Mouse (Mus musculus) C2C12 (cell line): ENCODE measurements around the gene Slc25a13. TPM values are rescaled to one million over a fixed set of nuclear protein-coding genes. Genes with fewer than 3 reads are reported as not detected.

Experiments used
- H3K27me3 ChIP-seq: one replicate; pipeline ENCODE4 v1.6.1; 2011; ENCODE audit not compliant: control insufficient read depth, insufficient read depth, insufficient read length
- H3K36me3 ChIP-seq: one replicate; pipeline ENCODE4 v1.6.1; 2011; ENCODE audit not compliant: control insufficient read depth, insufficient read depth
- H3K4me3 ChIP-seq: one replicate; pipeline ENCODE4 v1.5.1; 2011; ENCODE audit warnings: mild to moderate bottlenecking, control low read depth; ENCODE audit not compliant: poor library complexity, insufficient read depth, severe bottlenecking
- H3K79me2 ChIP-seq: one replicate; pipeline ENCODE4 v1.6.1; 2011; ENCODE audit not compliant: control insufficient read depth, insufficient read depth
- H3K79me3 ChIP-seq: one replicate; pipeline ENCODE4 v1.6.1; 2011; ENCODE audit warnings: low read depth, control low read depth
- H3ac ChIP-seq: one replicate; pipeline ENCODE3; 2011; ENCODE audit warnings: low read depth; ENCODE audit not compliant: control insufficient read depth, insufficient read length
- CEBPB ChIP-seq: IDR thresholded peaks from one replicate; pipeline ENCODE4 v1.6.1; 2011; ENCODE audit warnings: low read depth, mild to moderate bottlenecking, control low read depth, moderate library complexity
- CTCF ChIP-seq: IDR thresholded peaks from one replicate; pipeline ENCODE4 v1.5.1; 2011; ENCODE audit not compliant: control insufficient read depth, insufficient read depth, insufficient read length
- FOSL1 ChIP-seq: IDR thresholded peaks from one replicate; pipeline ENCODE4 v1.8.0; 2011; ENCODE audit warnings: mild to moderate bottlenecking, low read length; ENCODE audit not compliant: poor library complexity, insufficient read depth, severe bottlenecking
- MAX ChIP-seq: IDR thresholded peaks from one replicate; pipeline ENCODE4 v1.6.1; 2011; ENCODE audit warnings: mild to moderate bottlenecking, control low read depth
- MYOD1 ChIP-seq: IDR thresholded peaks from one replicate; pipeline ENCODE4 v1.6.1; 2011; ENCODE audit warnings: low read depth; ENCODE audit not compliant: control insufficient read depth, insufficient read length
- MYOG ChIP-seq: IDR thresholded peaks from one replicate; pipeline ENCODE4 v1.6.1; 2011; ENCODE audit not compliant: control insufficient read depth, insufficient read length; ENCODE audit errors: extremely low read depth
- USF1 ChIP-seq: IDR thresholded peaks from one replicate; pipeline ENCODE4 v1.6.1; 2011; ENCODE audit warnings: low read depth, mild to moderate bottlenecking, control low read depth, moderate library complexity
- polyA plus RNA-seq: library from polyadenylated mRNA; unstranded; fragments of >200 nt; fragmentation: generic; extraction: Trizol; gene quantifications from one replicate; pipeline ENCODE4 v1.2.1, GENCODE M21; 2012; ENCODE audit warnings: missing spikeins

Gene Slc25a13
- polyA plus RNA-seq, 1 experiment: 0.69 TPM

- H3ac ChIP-seq: no peak overlapping the region
- H3K79me2 ChIP-seq: no peaks in the 10 kb centered on the region
- H3K79me3 ChIP-seq: no peaks in the 10 kb centered on the region
- no peaks in the 10 kb centered on the region for H3K27me3 ChIP-seq
- H3K4me3 ChIP-seq: no peak overlapping the region
- TF ChIP-seq FOSL1: no peak
- TF ChIP-seq MAX: no peak
- TF ChIP-seq USF1: no peak
- TF ChIP-seq CTCF: no peak
- no peak for TF ChIP-seq CEBPB
- no peak for TF ChIP-seq MYOD1
- TF ChIP-seq MYOG: no peak
- H3K36me3 ChIP-seq: no peaks in the 10 kb centered on the region
Measured at GRCm38 (mm10) chr6:6100892-6101480, 116.0 kb downstream of the Slc25a13 start.

GRCm38 (mm10) chr6:6093978-6094377 is 123.0 kb downstream of the Slc25a13 start:
- no peak overlapping the region for H3K4me3 ChIP-seq
- H3K27me3 ChIP-seq: no peaks in the 10 kb centered on the region
- H3K79me3 ChIP-seq: no peaks in the 10 kb centered on the region
- no peak for TF ChIP-seq FOSL1
- TF ChIP-seq CEBPB: no peak
- no peak for TF ChIP-seq CTCF
- no peak for TF ChIP-seq MYOD1
- H3K79me2 ChIP-seq: no peaks in the 10 kb centered on the region
- H3K36me3 ChIP-seq: no peaks in the 10 kb centered on the region
- H3ac ChIP-seq: no peak overlapping the region

GRCm38 (mm10) chr6:6093522-6093921 is 123.5 kb downstream of the Slc25a13 start:
- no peaks in the 10 kb centered on the region for H3K79me2 ChIP-seq
- TF ChIP-seq FOSL1 (no peak), MAX (no peak), CEBPB (no peak), USF1 (no peak)
- H3K79me3 ChIP-seq: no peaks in the 10 kb centered on the region
- H3K36me3 ChIP-seq: no peaks in the 10 kb centered on the region
- no peaks in the 10 kb centered on the region for H3K27me3 ChIP-seq
- no peak overlapping the region for H3ac ChIP-seq
- H3K4me3 ChIP-seq: no peak overlapping the region

- H3K4me3 ChIP-seq: no peak overlapping the region
- no peaks in the 10 kb centered on the region for H3K36me3 ChIP-seq
- TF ChIP-seq MAX: no peak
- TF ChIP-seq CTCF: no peak
- TF ChIP-seq MYOD1: no peak
- TF ChIP-seq MYOG: no peak
- TF ChIP-seq FOSL1: no peak
- TF ChIP-seq CEBPB: no peak
- no peak for TF ChIP-seq USF1
- no peaks in the 10 kb centered on the region for H3K27me3 ChIP-seq
- H3ac ChIP-seq: no peak overlapping the region
- H3K79me3 ChIP-seq: no peaks in the 10 kb centered on the region
- no peaks in the 10 kb centered on the region for H3K79me2 ChIP-seq
Measured at GRCm38 (mm10) chr6:6092497-6092896, 124.5 kb downstream of the Slc25a13 start.

- no peak for TF ChIP-seq MYOD1
- TF ChIP-seq MAX: no peak
- no peak for TF ChIP-seq CTCF
- no peak for TF ChIP-seq CEBPB
- TF ChIP-seq MYOG: no peak
- no peak for TF ChIP-seq USF1
- no peak for TF ChIP-seq FOSL1
Measured at GRCm38 (mm10) chr6:6091016-6091415, 126.0 kb downstream of the Slc25a13 start.

GRCm38 (mm10) chr6:6088151-6088550 is 128.8 kb downstream of the Slc25a13 start:
- TF ChIP-seq FOSL1 (no peak), MYOG (no peak), MAX (no peak), MYOD1 (no peak)
- H3K27me3 ChIP-seq: no peaks in the 10 kb centered on the region
- no peak overlapping the region for H3ac ChIP-seq
- H3K36me3 ChIP-seq: no peaks in the 10 kb centered on the region
- H3K79me2 ChIP-seq: no peaks in the 10 kb centered on the region
- no peak overlapping the region for H3K4me3 ChIP-seq
- H3K79me3 ChIP-seq: no peaks in the 10 kb centered on the region

More at GRCm38 (mm10) chr6:6091016-6091415, 126.0 kb downstream of the Slc25a13 start:
- no peaks in the 10 kb centered on the region for H3K79me3 ChIP-seq
- H3K36me3 ChIP-seq: no peaks in the 10 kb centered on the region
- H3K27me3 ChIP-seq: no peaks in the 10 kb centered on the region
- no peak overlapping the region for H3K4me3 ChIP-seq
- no peak overlapping the region for H3ac ChIP-seq
- no peaks in the 10 kb centered on the region for H3K79me2 ChIP-seq
